Mouse (Mus musculus) heart, postnatal 0 days (tissue): ENCODE measurements around the gene Lrp1. TPM values are rescaled to one million over a fixed set of nuclear protein-coding genes. Genes with fewer than 3 reads are reported as not detected.
A peak's percentile ranks its signal among the peaks of the same experiment; 100 is the strongest.

Experiments
- ATAC-seq: fragments of 200-750 bp; cut with Nextera tagmentation; 2 replicates; pipeline ENCODE4 v1.8.0; 2017; ENCODE audit warnings: low read depth, moderate number of reproducible peaks, moderate library complexity; ENCODE audit not compliant: insufficient read depth
- DNase-seq: peaks from one replicate; pipeline ENCODE4 v3.0.0-alpha.2; 2016; ENCODE audit warnings: low spot score
- H3K27ac ChIP-seq: fragments of 300-500 bp; sonication (generic); 2 replicates; pipeline ENCODE4 v1.5.1; 2014; ENCODE audit warnings: low read depth, mild to moderate bottlenecking
- H3K27me3 ChIP-seq: fragments of 300-500 bp; sonication (generic); 2 replicates; pipeline ENCODE4 v1.6.1; 2014; ENCODE audit warnings: low read length, mixed read lengths; ENCODE audit not compliant: control insufficient read depth, insufficient read depth
- H3K36me3 ChIP-seq: fragments of 300-500 bp; sonication (generic); replicated peaks from 2 replicates; pipeline ENCODE4 v1.6.1; 2014; ENCODE audit warnings: low read length, mixed read lengths; ENCODE audit not compliant: control insufficient read depth, insufficient read depth
- H3K4me1 ChIP-seq: fragments of 300-500 bp; sonication (generic); 2 replicates; pipeline ENCODE4 v1.6.1; 2014; ENCODE audit warnings: antibody characterized with exemption; ENCODE audit not compliant: control insufficient read depth, insufficient read depth
- H3K4me2 ChIP-seq: fragments of 300-500 bp; sonication (generic); 2 replicates; pipeline ENCODE4 v1.6.1; 2014; ENCODE audit warnings: low read depth, mild to moderate bottlenecking, low read length, moderate library complexity
- H3K4me3 ChIP-seq: fragments of 300-500 bp; sonication (generic); 2 replicates; pipeline ENCODE4 v1.5.1; 2014; ENCODE audit warnings: low read depth, low read length
- H3K9ac ChIP-seq: fragments of 300-500 bp; sonication (generic); replicated peaks from 2 replicates; pipeline ENCODE4 v1.6.1; 2014; ENCODE audit warnings: low read depth, low read length, mixed read lengths
- H3K9me3 ChIP-seq: fragments of 300-500 bp; sonication (generic); replicated peaks from 2 replicates; pipeline ENCODE4 v1.6.1; 2016; ENCODE audit warnings: low read length; ENCODE audit not compliant: control insufficient read depth
- CTCF ChIP-seq: IDR thresholded peaks from 2 replicates; pipeline ENCODE4 v1.5.1; 2016; ENCODE audit warnings: antibody characterized with exemption, control low read depth, low read depth
- EP300 ChIP-seq: IDR thresholded peaks from 2 replicates; pipeline ENCODE4 v1.6.1; 2016; ENCODE audit warnings: antibody characterized with exemption, low read depth
- WGBS: fragments of 180-500 bp; shearing (Covaris S2); extraction: QIAGEN DNeasy Blood & Tissue Kit; methylation state at CpG from one replicate; pipeline ENCODE4 v1.1.7; 2014; 5-methylcytosine and 5-hydroxymethylcytosine counted together
- polyA plus RNA-seq: library from polyadenylated mRNA; unstranded; fragments of >200 nt; fragmentation: Nextera tagmentation; extraction: Ambion mirVana; gene quantifications from 2 replicates; pipeline ENCODE4 v1.2.1, GENCODE M21; 2015
- total RNA-seq: library from RNA; depleted of rRNA; stranded (reverse); fragments of >200 nt; gene quantifications from 2 replicates; pipeline ENCODE4 v1.2.3, GENCODE M21; 2014; ENCODE audit warnings: low replicate concordance

Lrp1 gene
- total and polyA plus RNA-seq, 2 experiments from 2014 or later, result 15.7 to 65.9 TPM

DNA sequence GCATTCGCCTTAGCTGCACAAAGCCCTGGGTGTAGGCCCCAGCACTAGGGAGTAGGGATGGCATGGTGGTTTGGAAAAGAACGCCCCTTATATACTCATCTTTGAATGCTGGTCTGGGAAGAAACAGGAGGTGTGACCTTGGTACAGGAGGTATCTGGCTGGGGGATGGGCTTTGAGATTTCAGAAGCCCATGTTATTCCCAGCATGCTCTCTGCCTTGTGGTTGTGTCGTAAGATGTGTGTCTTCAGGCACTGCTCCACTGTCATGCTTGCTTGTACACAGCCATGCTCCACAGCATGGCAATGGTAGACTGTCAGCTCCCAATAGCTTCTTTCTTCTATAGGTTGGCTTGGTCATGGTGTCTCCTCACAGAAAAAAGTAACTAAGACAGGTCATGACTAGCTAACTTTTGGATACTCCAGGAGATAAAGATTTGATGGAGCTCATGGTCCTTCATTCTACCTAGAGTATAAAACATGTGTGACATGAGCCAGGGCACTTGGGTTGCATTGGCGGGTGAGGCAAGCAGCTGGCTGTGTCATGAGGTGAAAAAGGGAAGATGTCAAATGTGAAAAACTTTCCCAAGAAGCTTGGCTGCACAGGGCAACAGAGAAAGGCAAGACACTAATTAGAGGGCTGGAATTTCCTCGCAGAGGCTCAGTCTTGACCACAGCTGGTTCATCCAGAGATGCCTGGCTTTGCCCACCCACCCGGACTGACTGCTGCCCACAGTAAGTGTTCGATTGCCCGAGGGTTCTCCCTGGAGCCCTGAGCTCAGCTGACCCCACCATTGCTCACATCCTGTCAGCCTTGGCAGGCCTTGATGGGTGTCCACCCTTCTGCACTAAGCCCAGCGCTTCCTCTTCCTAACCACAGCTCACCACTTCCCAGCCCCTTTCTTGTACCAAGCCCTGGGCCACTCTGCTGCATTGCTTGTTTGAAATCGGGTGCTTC is 10.6 kb upstream of the Lrp1 start:
- Histone ChIP-seq H3K4me2 (no peak overlapping the region), H3K36me3 (no peaks in the 10 kb centered on the region), H3K27me3 (no peaks in the 10 kb centered on the region), H3K9me3 (peaks cover 2% of the 10 kb centered on the region), H3K9ac (no peak overlapping the region), H3K27ac (no peak overlapping the region), H3K4me3 (no peak overlapping the region), H3K4me1 (no peaks in the 10 kb centered on the region)
- WGBS, result 66% methylated on average over 10 of the region's 10 CpGs
- no peak for ATAC-seq
- no peak for TF ChIP-seq CTCF
- no peak for TF ChIP-seq EP300
- no peak for DNase-seq

DNA sequence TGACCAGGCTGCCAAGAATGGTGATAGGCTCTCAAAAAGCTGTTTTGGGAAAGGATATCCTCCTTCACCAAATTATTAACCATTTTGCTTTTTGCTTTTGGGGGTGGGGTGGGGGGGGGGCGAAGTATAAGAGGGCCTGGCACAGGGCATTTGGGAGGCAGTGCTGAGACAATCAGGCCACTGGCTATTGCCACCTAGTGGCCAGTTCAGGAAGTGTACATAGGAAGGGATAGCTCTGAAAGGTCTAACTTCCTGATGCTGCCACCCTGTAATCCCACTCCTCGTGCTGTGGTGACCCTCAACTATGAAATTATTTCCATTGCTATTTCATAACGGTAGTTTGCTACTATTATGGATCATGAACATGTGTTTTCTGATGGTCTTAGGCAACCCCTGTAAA is 5.5 kb upstream of the Lrp1 start:
- Histone ChIP-seq H3K9ac (no peak overlapping the region), H3K4me3 (no peak overlapping the region), H3K4me1 (no peaks in the 10 kb centered on the region), H3K9me3 (peaks cover 10% of the 10 kb centered on the region), H3K27ac (no peak overlapping the region), H3K27me3 (no peaks in the 10 kb centered on the region), H3K4me2 (no peak overlapping the region), H3K36me3 (no peaks in the 10 kb centered on the region)
- no peak for TF ChIP-seq EP300
- TF ChIP-seq CTCF, result peak; percentile 20; the same call in 1 of the 2 replicates
- ATAC-seq (no peak), DNase-seq (no peak)
- 87% methylated on average over 3 of the region's 3 CpGs for WGBS

DNA sequence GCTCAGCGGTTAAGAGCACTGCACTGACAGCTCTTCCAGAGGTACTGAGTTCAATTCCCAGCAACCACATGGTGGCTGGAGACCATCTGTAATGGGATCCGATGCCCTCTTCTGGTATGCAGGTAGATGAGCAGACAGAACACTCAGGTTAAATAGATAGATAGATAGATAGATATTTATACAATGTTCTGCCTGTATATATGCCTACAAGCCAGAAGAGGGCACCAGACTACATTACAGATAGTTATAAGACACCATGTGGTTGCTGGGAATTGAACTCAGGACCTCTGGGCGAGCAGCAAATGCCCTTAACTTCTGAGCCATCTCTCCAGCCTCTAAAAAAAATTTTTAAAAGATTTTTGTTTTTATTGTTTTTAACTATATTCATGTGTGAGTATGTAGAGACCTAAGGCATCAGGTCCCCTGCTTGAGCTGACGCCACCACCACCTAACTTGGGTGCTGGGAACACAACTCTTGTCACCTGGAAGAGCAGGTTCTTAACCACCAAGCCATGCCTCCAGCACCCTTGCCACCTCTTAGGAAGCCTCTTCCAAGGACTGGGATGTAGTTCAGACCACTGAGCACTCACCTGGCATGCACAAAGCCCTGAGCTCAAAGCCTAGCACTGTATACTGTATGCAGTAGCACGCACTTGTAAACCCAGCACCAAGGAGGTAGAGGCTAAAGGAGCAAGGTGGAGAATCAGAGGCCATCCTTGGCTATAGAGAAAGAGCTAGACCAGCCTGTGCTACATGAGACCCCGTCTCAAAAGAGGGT is 2.7 kb upstream of the Lrp1 start:
- no peak for TF ChIP-seq EP300
- TF ChIP-seq CTCF, result no peak
- ATAC-seq, result no peak
- H3K4me2 ChIP-seq, result no peak overlapping the region
- no peak overlapping the region for H3K9ac ChIP-seq
- no peak for DNase-seq
- WGBS, result 97% methylated on average over 6 of the region's 6 CpGs
- H3K9me3 ChIP-seq, result peaks cover 10% of the 10 kb centered on the region
- no peak overlapping the region for H3K4me3 ChIP-seq
- no peaks in the 10 kb centered on the region for H3K27me3 ChIP-seq
- no peaks in the 10 kb centered on the region for H3K4me1 ChIP-seq
- H3K27ac ChIP-seq, result no peak overlapping the region
- H3K36me3 ChIP-seq, result no peaks in the 10 kb centered on the region

DNA sequence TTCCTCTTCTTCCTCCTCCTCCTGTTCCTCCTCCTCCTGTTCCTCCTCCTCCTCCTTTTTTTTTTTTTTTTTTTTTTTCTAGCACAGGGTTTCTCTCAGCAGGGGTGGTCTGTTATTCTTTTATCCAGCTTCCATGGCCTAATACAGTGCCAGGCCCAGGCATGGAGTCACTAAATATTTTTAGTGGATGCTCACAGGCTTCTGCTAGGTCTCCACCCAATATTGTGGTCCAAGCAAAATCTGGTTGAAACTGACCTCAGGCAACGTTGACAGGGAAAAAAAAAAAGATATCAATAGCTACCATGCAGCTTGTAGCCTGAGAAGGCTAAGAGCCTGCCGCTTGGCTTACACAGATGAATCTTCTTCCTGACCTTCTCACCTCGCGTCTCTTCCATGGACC is 1.7 kb upstream of the Lrp1 start:
- Histone ChIP-seq H3K9ac (no peak overlapping the region), H3K27me3 (no peaks in the 10 kb centered on the region), H3K9me3 (peaks cover 10% of the 10 kb centered on the region), H3K36me3 (no peaks in the 10 kb centered on the region), H3K4me3 (no peak overlapping the region), H3K4me2 (no peak overlapping the region), H3K4me1 (no peaks in the 10 kb centered on the region), H3K27ac (no peak overlapping the region)
- no peak for DNase-seq
- WGBS, result 75% methylated on average over 4 of the region's 4 CpGs
- TF ChIP-seq EP300 (no peak), CTCF (no peak)
- ATAC-seq, result no peak

DNA sequence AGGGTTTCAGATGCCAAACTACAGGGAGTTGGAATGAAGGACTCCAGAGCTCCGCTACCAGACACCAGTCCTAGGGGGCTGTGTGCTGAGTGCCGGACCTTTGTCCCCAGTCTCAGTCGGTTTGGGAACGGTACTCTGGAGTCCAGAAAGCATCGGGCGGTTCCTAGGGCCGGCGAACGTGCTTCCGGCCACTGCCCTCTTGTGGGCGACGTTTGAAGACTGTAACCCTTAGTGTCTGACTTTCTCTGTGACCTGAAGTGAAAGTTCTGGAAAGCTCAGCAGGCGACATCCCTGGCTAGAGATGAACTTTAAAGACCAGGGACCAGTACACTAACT is 1.1 kb upstream of the Lrp1 start:
- Histone ChIP-seq H3K9me3 (peaks cover 10% of the 10 kb centered on the region), H3K9ac (peak overlapping the region; percentile 46; the same call in 1 of the 2 replicates), H3K27me3 (no peaks in the 10 kb centered on the region), H3K36me3 (no peaks in the 10 kb centered on the region), H3K4me3 (peak overlapping the region; percentile 60), H3K4me2 (peak overlapping the region; percentile 85), H3K27ac (peak overlapping the region; percentile 86), H3K4me1 (peaks cover 5% of the 10 kb centered on the region; the same call in 1 of the 2 replicates)
- DNase-seq, result peak; percentile 60
- ATAC-seq, result peak; percentile 59
- WGBS, result under 1% methylated on average over 13 of the region's 13 CpGs
- TF ChIP-seq EP300, result no peak
- peak; percentile 68 for TF ChIP-seq CTCF
